Mouse (Mus musculus) gastrocnemius, adult 2 months (tissue): ENCODE measurements around the gene Cd79b. TPM values are rescaled to one million over a fixed set of nuclear protein-coding genes. Genes with fewer than 3 reads are reported as not detected.

Experiments used
- DNase-seq: peaks from one replicate; pipeline ENCODE4 v3.0.0; 2022
- H3K27ac ChIP-seq: fragments of 200-600 bp; 2 replicates; pipeline ENCODE4 v1.8.1; 2022; ENCODE audit warnings: mild to moderate bottlenecking
- H3K4me3 ChIP-seq: fragments of 200-600 bp; 2 replicates; pipeline ENCODE4 v1.8.1; 2022; ENCODE audit warnings: mild to moderate bottlenecking, moderate library complexity
- CTCF ChIP-seq: fragments of 200-600 bp; IDR thresholded peaks from 2 replicates; pipeline ENCODE4 v1.8.1; 2022; ENCODE audit warnings: antibody characterized with exemption, mild to moderate bottlenecking, moderate library complexity
- intact Hi-C: fragments of 180-260 bp; cut with DNase I; formaldehyde crosslinking; loops from one replicate; pipeline ENCODE4 v1.15.1; 2025
- total RNA-seq, 2 experiments: library from RNA; stranded (reverse); gene quantifications; 2 replicates each; pipeline ENCODE4 v1.2.3; 2021

Gene Cd79b
- total RNA-seq, 2 experiments from 2014 or later = 0.28 to 0.64 TPM

DNA sequence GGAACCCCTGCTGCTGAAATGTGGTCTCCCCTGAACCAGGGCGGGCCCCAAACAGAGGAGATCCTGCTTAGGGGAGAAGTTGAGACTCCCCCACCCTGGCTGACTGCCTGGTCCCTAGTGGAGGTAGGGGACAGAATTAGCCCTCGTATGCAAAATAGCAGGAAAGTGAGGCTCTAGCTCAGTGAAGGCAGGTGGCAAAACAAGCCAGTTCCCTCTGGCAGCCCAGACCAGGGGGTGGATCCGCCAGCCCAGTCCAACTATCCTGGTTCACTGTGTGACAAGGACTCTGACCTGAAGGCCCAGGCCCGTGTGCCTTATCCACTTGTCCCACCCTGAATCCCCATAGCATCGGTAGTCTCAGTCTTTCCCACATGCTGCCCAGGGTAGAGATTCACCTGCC, 4.4 kb downstream of the Cd79b start:
- no peak overlapping the region for H3K4me3 ChIP-seq
- H3K27ac ChIP-seq = no peak overlapping the region
- no peak for TF ChIP-seq CTCF
- intact Hi-C loops = no loop called here
- peak; percentile 16 for DNase-seq

DNA sequence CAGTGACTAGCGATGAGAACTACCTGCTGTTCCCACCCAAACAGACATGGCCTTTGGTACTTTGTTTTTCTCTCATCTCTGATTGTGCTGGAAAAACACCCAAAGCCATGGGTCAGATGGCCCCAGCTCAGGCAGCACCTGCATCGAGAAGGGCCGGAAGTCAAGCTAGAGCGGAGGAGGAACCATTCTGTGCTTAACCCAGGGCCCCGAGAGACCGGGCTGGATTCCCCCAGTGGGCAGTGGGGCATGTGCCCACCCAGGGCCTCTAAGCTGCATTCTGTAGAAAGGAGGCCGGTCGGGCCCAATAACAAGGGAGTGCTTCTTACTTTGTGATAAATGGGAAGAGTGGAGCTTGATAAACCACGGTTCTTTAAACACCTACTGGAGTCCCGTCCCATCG, 6.4 kb downstream of the Cd79b start:
- peak; percentile 18 for DNase-seq
- Histone ChIP-seq H3K27ac (no peak overlapping the region), H3K4me3 (no peak overlapping the region)
- no peak for TF ChIP-seq CTCF
- intact Hi-C loops = no loop called here

DNA sequence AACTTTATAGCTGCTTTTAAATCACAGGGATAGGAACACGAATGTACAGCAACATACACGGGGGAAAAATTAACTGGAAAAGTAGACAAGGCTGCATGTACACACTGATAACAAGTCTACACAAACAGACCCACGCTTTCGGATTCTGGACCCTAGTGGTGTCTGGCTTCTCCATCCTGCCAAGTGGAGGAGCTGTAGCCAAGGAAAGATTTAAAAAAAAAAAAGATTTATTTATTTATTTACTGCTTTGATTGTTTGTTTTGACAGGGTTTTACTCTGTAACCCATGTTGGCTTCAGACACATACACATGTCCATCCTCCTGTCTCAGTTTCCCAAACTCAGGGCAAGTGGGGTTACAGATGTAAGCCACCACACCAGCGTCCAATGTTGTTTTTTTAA, 7.1 kb downstream of the Cd79b start:
- H3K27ac ChIP-seq = no peak overlapping the region

DNA sequence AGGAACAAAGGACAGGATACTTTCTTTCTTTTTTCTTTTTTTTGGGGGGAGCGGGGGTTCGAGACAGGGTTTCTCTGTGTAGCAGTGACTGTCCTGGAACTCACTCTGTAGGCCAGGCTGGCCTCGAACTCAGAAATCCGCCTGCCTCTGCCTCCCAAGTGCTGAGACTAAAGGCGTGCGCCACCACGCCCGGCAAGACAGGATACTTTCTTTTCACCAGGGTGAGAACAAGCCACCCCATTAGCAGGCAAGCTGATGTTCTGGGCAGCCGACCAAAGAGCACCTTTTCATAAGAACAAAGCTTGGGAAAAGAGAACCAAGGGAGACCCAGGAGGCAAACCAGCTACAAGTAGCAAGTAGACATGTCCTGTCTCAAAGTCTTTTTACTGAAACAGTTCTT, 7.8 kb downstream of the Cd79b start:
- no peak for TF ChIP-seq CTCF
- Histone ChIP-seq H3K4me3 (no peak overlapping the region), H3K27ac (no peak overlapping the region)
- DNase-seq = no peak
- intact Hi-C loops = no loop called here

More for the DNA sequence above, 7.1 kb downstream of the Cd79b start:
- no peak for TF ChIP-seq CTCF
- DNase-seq = peak; percentile 4
- H3K4me3 ChIP-seq = no peak overlapping the region
- intact Hi-C loops = no loop called here

DNA sequence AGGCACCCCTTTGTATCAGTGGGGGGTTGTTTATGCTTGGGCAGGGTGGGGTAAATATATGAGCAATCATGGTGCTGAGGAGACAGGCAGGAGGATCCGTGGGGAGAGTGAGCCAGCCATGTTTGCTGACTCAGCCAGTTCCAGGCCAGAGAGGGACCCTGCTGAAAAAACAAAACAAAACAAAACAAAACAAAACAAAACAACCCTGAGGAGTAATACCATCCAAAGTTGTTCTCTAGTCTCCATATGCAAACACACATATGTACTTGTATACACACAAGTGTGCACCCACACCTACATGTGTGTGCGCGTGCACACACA, 8.5 kb downstream of the Cd79b start:
- intact Hi-C loops = no loop called here
- no peak for TF ChIP-seq CTCF
- Histone ChIP-seq H3K4me3 (no peak overlapping the region), H3K27ac (no peak overlapping the region)
- DNase-seq = no peak

DNA sequence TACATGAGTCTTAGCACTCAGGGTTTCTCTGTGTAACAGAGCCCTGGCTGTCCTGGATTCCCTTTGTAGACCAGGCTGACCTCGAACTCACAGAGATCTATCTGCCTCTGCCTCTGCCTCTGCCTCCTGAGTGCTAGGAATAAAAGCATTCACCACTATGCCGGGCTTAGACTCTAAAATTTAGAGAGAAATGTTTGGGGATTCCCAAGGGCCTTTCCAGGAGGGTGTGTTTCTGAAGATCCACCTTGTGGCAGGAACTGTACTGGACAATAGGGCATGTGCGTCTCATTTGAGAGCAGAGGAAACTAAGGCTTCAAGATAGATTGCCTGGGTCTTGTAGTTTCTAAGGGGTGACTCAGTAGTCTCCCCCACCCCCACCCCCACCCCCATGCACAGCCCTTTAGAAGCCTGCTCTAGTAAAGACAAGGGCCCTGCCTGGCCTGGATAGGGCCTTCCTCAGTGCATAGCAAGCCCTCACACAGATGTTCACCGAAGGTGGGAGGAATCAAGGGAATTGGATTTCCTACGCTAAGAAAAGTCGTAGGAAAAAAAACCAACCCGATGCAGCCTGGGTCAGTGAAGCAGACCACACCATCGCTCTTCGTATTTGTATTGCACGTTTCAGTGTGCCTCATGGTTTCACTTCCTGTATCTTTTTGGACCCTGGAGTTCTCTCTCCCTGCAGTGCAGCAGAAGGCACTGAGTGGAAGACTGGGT, 9.1 kb downstream of the Cd79b start:
- H3K27ac ChIP-seq = no peak overlapping the region
- intact Hi-C loops = no loop called here
- no peak overlapping the region for H3K4me3 ChIP-seq
- no peak for TF ChIP-seq CTCF
- DNase-seq = peak; percentile 6

DNA sequence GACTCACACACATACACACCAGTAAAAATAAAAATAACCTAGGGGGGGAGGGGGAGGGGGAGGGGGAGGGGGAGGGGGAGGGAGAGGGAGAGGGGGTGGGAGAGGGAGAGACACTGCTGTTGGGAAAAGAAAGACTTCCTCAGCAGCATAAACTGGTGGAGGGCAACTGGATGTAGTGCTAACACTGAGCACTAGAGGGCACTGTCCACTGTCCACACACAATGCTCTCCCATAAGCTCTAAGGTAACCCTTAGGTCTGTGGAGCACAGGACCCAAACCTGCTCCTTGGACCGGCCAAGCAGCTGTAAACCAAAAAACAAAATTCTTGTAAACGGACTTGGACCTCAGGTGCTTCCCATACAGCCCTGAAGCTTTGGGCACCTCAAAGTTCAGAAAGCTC, 11.9 kb downstream of the Cd79b start:
- peak; percentile 72 for DNase-seq
- no peak overlapping the region for H3K27ac ChIP-seq
- no peak overlapping the region for H3K4me3 ChIP-seq
- intact Hi-C loops = loop anchor here (1.0 to 2.0 kb wide), 2 partner anchors 64 to 90 kb away; no protein-coding TSS in a partner anchor
- peak; percentile 79 for TF ChIP-seq CTCF

DNA sequence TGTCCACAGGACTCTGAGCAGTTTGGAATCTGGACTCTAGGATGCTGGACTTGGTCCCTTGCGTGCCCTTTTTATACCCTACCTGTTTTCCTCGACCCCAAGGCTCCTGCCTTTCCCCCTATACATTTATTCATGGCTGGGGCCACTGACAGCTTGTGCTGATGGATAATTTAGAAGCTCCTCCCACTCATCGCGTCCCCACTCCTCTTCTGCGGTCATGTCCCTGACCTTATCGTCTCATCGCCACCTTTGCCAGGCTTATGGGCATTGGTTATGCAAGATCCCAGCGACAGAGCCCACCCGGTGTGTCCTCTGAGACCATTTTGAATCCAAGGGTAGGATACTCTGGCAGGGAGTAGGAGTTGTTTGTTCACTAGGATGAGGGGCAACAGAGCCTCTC, 12.8 kb downstream of the Cd79b start, which contains the start of gene Gh:
TSS of gene Gh (minus strand) at position 101 of the 400 bp plus-strand sequence.
- intact Hi-C loops = loop anchor here (2.0 kb wide), 1 partner anchor 65 kb away; no protein-coding TSS in a partner anchor
- TF ChIP-seq CTCF = no peak
- H3K27ac ChIP-seq = no peak within 1 kb of the TSS
- DNase-seq = peak; percentile 8
- no peak within 1 kb of the TSS for H3K4me3 ChIP-seq

DNA sequence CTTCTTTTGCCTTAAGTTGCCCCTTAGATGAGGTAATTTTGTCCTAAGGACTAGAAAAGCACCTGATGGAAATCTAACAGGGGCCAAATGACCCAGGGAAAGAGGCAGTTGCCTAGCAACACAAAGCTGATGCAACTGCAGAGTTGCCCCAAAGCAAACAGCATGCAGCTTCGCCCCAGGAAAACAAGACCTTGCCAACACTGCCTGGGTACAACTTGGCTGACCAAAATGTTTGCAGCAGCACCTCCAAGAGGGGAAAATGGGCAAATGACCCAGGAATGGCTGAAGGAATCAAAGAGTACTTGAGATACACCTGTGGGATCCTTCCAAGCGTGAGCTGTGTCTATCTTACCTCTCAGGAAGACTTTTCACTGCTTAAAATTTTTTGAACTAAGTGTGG, 22.7 kb downstream of the Cd79b start:
- H3K4me3 ChIP-seq = no peak overlapping the region
- intact Hi-C loops = no loop called here
- DNase-seq = peak; percentile 7
- no peak overlapping the region for H3K27ac ChIP-seq
- no peak; the same call in 1 of the 2 replicates for TF ChIP-seq CTCF

DNA sequence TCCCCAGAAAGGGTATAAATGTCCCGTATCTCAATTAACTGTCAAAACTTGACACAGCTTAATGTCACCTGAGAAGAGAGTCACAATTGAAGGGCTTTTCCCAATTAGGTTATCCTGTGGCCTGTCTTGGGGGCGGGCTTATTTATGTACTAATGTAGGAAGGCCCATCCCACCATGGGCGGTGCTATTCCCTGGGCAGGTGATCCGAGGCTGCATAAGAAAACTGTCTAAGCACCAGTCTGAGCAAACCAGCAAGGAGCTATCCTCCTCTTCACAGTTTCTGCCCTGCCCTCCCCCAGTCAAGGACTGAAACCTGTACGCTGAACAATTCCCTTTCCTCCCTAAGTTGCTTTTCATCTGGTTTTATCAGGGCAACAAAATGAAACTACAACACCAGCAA, 24.2 kb downstream of the Cd79b start:
- DNase-seq = peak; percentile 13
- no peak for TF ChIP-seq CTCF
- intact Hi-C loops = no loop called here
- H3K4me3 ChIP-seq = no peak overlapping the region
- H3K27ac ChIP-seq = no peak overlapping the region

DNA sequence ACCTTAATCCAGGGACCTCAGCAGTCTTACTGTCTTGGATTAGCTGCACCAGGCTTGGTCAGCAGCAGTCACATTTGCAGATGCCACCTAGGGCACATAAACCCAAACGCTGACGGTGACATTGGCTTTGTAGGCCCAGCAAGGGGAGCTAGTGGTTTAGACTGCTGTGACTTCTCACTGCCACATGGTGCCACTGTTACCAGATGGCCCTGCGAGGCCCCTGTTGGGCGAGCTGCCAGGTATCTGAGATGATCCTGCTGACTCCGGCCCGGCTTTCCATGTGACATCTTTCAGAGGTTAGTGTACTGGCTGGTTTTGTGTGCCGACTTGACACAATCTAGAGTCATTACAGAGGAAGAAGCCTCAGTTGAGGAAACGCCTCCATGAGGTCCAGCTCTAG, 25.2 kb downstream of the Cd79b start:
- Histone ChIP-seq H3K27ac (no peak overlapping the region), H3K4me3 (no peak overlapping the region)
- peak; percentile 87 for DNase-seq
- intact Hi-C loops = no loop called here
- peak; percentile 59 for TF ChIP-seq CTCF

DNA sequence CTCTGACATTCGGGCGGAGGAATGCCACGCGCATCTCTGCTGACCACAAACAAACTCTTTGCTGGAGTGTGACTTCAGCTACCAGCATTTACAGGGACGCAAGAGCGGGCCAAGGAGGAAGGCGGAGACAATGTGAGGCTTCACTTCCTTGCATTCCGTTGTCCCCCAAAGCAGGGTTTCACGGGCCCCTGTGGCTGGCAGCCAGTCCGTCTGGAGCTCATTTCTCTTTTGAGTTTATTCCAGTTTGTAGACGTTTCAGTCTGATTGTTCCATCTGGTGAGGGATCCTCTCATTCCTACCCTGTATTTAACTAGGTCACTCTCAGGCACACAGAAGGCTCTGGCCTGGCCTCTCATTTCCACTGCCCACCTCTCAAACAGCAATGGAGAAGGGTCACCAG, 27.6 kb downstream of the Cd79b start:
- no peak for TF ChIP-seq CTCF
- Histone ChIP-seq H3K4me3 (no peak overlapping the region), H3K27ac (peak overlapping the region; percentile 43)
- intact Hi-C loops = no loop called here
- peak; percentile 20 for DNase-seq

DNA sequence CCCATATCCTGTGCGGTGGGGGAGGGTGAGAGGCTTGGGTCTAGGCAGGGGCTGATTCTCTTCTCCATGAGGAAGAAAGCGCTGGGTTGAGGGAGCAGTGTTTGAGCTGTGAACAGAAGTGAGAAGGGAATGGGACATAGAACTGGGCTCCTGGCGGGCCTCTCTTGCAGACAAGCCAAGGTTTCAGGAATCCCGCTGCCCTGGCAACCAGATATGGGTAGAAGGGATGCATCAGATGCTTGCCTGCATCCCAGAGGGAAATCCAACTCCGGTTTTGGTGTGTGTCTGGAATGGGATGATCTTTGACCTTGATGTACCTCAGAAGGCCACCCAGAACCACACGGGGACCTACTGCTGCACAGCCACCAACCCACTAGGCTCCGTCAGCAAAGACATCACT, 28.4 kb downstream of the Cd79b start:
- Histone ChIP-seq H3K4me3 (no peak overlapping the region), H3K27ac (no peak overlapping the region)
- DNase-seq = no peak
- intact Hi-C loops = no loop called here
- TF ChIP-seq CTCF = no peak

DNA sequence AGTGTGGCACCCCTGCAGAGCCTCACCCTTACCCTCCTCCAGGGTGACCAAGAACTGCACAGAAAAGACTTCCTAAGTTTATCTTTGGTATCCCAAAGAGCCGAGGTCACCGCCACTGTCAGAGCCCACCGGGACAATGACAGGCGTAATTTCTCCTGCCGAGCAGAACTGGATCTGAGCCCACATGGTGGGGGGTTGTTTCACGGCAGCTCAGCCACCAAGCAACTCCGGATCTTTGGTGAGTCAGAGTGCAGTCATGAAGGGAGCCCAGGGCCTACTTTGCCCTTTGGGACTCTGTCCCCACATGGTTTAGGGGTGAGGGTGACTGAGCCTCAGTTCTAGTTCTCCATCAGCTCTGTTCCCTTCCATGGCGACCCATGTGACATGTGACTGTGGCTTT, 30.4 kb downstream of the Cd79b start:
- TF ChIP-seq CTCF = no peak
- intact Hi-C loops = no loop called here
- no peak overlapping the region for H3K4me3 ChIP-seq
- no peak overlapping the region for H3K27ac ChIP-seq
- DNase-seq = peak; percentile 10
